Mouse (Mus musculus) embryonic facial prominence, embryonic 15.5 days (tissue): Measurements from ENCODE around the gene Hkdc1. TPM values are rescaled to one million over a fixed set of nuclear protein-coding genes. Genes with fewer than 3 reads are reported as not detected.

Experiments
- ATAC-seq: fragments of 200-750 bp; cut with Nextera tagmentation; 2 replicates; pipeline ENCODE4 v1.8.0; 2017; ENCODE audit warnings: low read depth, moderate TSS enrichment; ENCODE audit not compliant: insufficient number of reproducible peaks, low FRiP score, low TSS enrichment
- H3K27ac ChIP-seq: fragments of 300-500 bp; sonication (generic); replicated peaks from 2 replicates; pipeline ENCODE4 v1.5.1; 2015; ENCODE audit warnings: mild to moderate bottlenecking, inconsistent platforms
- H3K27me3 ChIP-seq: fragments of 300-500 bp; sonication (generic); 2 replicates; pipeline ENCODE4 v1.6.1; 2015; ENCODE audit warnings: inconsistent platforms
- H3K36me3 ChIP-seq: fragments of 300-500 bp; sonication (generic); 2 replicates; pipeline ENCODE4 v1.6.1; 2015; ENCODE audit warnings: mild to moderate bottlenecking, inconsistent platforms
- H3K4me1 ChIP-seq: fragments of 300-500 bp; sonication (generic); 2 replicates; pipeline ENCODE4 v1.6.1; 2015; ENCODE audit warnings: inconsistent platforms
- H3K4me2 ChIP-seq: fragments of 300-500 bp; sonication (generic); replicated peaks from 2 replicates; pipeline ENCODE4 v1.6.1; 2015; ENCODE audit warnings: mild to moderate bottlenecking, inconsistent platforms
- H3K4me3 ChIP-seq: fragments of 300-500 bp; sonication (generic); replicated peaks from 2 replicates; pipeline ENCODE4 v1.5.1; 2015; ENCODE audit warnings: mild to moderate bottlenecking, inconsistent platforms
- H3K9ac ChIP-seq: fragments of 300-500 bp; sonication (generic); 2 replicates; pipeline ENCODE4 v1.6.1; 2015; ENCODE audit warnings: inconsistent platforms
- H3K9me3 ChIP-seq: fragments of 300-500 bp; sonication (generic); replicated peaks from 2 replicates; pipeline ENCODE4 v1.6.1; 2016; ENCODE audit warnings: inconsistent platforms
- WGBS: fragments of 180-500 bp; shearing (Covaris S2); methylation state at CpG from one replicate; pipeline ENCODE4 v1.1.7; 2015; 5-methylcytosine and 5-hydroxymethylcytosine counted together
- polyA plus RNA-seq: library from polyadenylated mRNA; unstranded; fragments of >200 nt; fragmentation: Nextera tagmentation; extraction: Ambion mirVana; gene quantifications from 2 replicates; pipeline ENCODE4 v1.2.1, GENCODE M21; 2015

Gene Hkdc1
- polyA plus RNA-seq, 1 experiment from 2014 or later, result 0.59 TPM

- H3K4me3 ChIP-seq, result no peak overlapping the region
- ATAC-seq, result no peak
- H3K36me3 ChIP-seq, result no peaks in the 10 kb centered on the region
- H3K4me1 ChIP-seq, result no peaks in the 10 kb centered on the region
- H3K27me3 ChIP-seq, result no peaks in the 10 kb centered on the region
- H3K9ac ChIP-seq, result no peak overlapping the region
- no peak overlapping the region for H3K4me2 ChIP-seq
- no peak overlapping the region for H3K27ac ChIP-seq
- 90% methylated on average over 7 of the region's 7 CpGs for WGBS
- H3K9me3 ChIP-seq, result no peaks in the 10 kb centered on the region
Observed at GRCm38 (mm10) chr10:62358827-62359226, 63.5 kb downstream of the Hkdc1 start.

GRCm38 (mm10) chr10:62356105-62356730 lies 66.1 kb downstream of the Hkdc1 start:
- Histone ChIP-seq H3K4me1 (no peaks in the 10 kb centered on the region), H3K27me3 (no peaks in the 10 kb centered on the region), H3K36me3 (no peaks in the 10 kb centered on the region), H3K4me3 (no peak overlapping the region), H3K4me2 (no peak overlapping the region), H3K9ac (no peak overlapping the region), H3K9me3 (no peaks in the 10 kb centered on the region), H3K27ac (no peak overlapping the region)
- 58% methylated on average over 17 of the region's 17 CpGs for WGBS
- ATAC-seq, result no peak

GRCm38 (mm10) chr10:62345147-62345546 lies 77.1 kb downstream of the Hkdc1 start:
- Histone ChIP-seq H3K4me3 (no peak overlapping the region), H3K27me3 (no peaks in the 10 kb centered on the region), H3K36me3 (no peaks in the 10 kb centered on the region), H3K27ac (no peak overlapping the region), H3K9ac (no peak overlapping the region), H3K4me2 (no peak overlapping the region), H3K4me1 (peaks cover 6% of the 10 kb centered on the region), H3K9me3 (no peaks in the 10 kb centered on the region)
- no peak for ATAC-seq
- WGBS, result 82% methylated on average over 5 of the region's 5 CpGs

- WGBS, result 79% methylated on average over 9 of the region's 9 CpGs
- H3K9ac ChIP-seq, result no peak overlapping the region
- no peaks in the 10 kb centered on the region for H3K27me3 ChIP-seq
- H3K4me2 ChIP-seq, result no peak overlapping the region
- no peak overlapping the region for H3K27ac ChIP-seq
- ATAC-seq, result no peak
- no peaks in the 10 kb centered on the region for H3K9me3 ChIP-seq
- peaks cover 9% of the 10 kb centered on the region for H3K4me1 ChIP-seq
- H3K4me3 ChIP-seq, result no peak overlapping the region
- H3K36me3 ChIP-seq, result no peaks in the 10 kb centered on the region
Observed at GRCm38 (mm10) chr10:62344004-62344752, 78.1 kb downstream of the Hkdc1 start.

GRCm38 (mm10) chr10:62342512-62342911 lies 79.8 kb downstream of the Hkdc1 start:
- no peak overlapping the region for H3K4me3 ChIP-seq
- H3K4me2 ChIP-seq, result no peak overlapping the region
- H3K9me3 ChIP-seq, result no peaks in the 10 kb centered on the region
- no peak overlapping the region for H3K27ac ChIP-seq
- 87% methylated on average over 6 of the region's 6 CpGs for WGBS
- no peak overlapping the region for H3K9ac ChIP-seq
- peaks cover 21% of the 10 kb centered on the region for H3K4me1 ChIP-seq
- no peak for ATAC-seq
- no peaks in the 10 kb centered on the region for H3K27me3 ChIP-seq
- H3K36me3 ChIP-seq, result no peaks in the 10 kb centered on the region

- H3K9me3 ChIP-seq, result no peaks in the 10 kb centered on the region
- H3K27ac ChIP-seq, result no peak overlapping the region
- no peak overlapping the region for H3K4me2 ChIP-seq
- H3K4me3 ChIP-seq, result no peak overlapping the region
- peaks cover 26% of the 10 kb centered on the region for H3K4me1 ChIP-seq
- H3K9ac ChIP-seq, result no peak overlapping the region
- ATAC-seq, result no peak
- no peaks in the 10 kb centered on the region for H3K27me3 ChIP-seq
- 85% methylated on average over 4 of the region's 4 CpGs for WGBS
- no peaks in the 10 kb centered on the region for H3K36me3 ChIP-seq
Observed at GRCm38 (mm10) chr10:62341956-62342355, 80.3 kb downstream of the Hkdc1 start.

GRCm38 (mm10) chr10:62340991-62341390 lies 81.3 kb downstream of the Hkdc1 start:
- H3K4me3 ChIP-seq, result peak overlapping the region; percentile 70
- H3K9me3 ChIP-seq, result no peaks in the 10 kb centered on the region
- H3K27me3 ChIP-seq, result no peaks in the 10 kb centered on the region
- 20% methylated on average over 3 of the region's 3 CpGs for WGBS
- H3K9ac ChIP-seq, result peak overlapping the region; percentile 51; the same call in 1 of the 2 replicates
- H3K27ac ChIP-seq, result peak overlapping the region; percentile 93
- H3K4me1 ChIP-seq, result peaks cover 35% of the 10 kb centered on the region
- ATAC-seq, result no peak
- peak overlapping the region; percentile 76 for H3K4me2 ChIP-seq
- H3K36me3 ChIP-seq, result no peaks in the 10 kb centered on the region

GRCm38 (mm10) chr10:62340095-62340731 lies 82.1 kb downstream of the Hkdc1 start:
- WGBS, result under 1% methylated on average over 38 of the region's 38 CpGs

GRCm38 (mm10) chr10:62339211-62340094 lies 82.8 kb downstream of the Hkdc1 start:
- Histone ChIP-seq H3K9me3 (no peaks in the 10 kb centered on the region), H3K4me2 (peak overlapping the region; percentile 76), H3K27ac (peak overlapping the region; percentile 93), H3K4me3 (peak overlapping the region; percentile 70), H3K9ac (peak overlapping the region; percentile 51), H3K27me3 (no peaks in the 10 kb centered on the region), H3K36me3 (no peaks in the 10 kb centered on the region), H3K4me1 (peaks cover 44% of the 10 kb centered on the region)
- ATAC-seq, result peak; percentile 20; the same call in 1 of the 2 replicates
- WGBS, result 1% methylated on average over 45 of the region's 45 CpGs

More at GRCm38 (mm10) chr10:62340095-62340731, 82.1 kb downstream of the Hkdc1 start:
- Histone ChIP-seq H3K27ac (peak overlapping the region; percentile 93), H3K9me3 (no peaks in the 10 kb centered on the region), H3K4me1 (peaks cover 43% of the 10 kb centered on the region), H3K9ac (peak overlapping the region; percentile 51), H3K27me3 (no peaks in the 10 kb centered on the region), H3K36me3 (no peaks in the 10 kb centered on the region), H3K4me3 (peak overlapping the region; percentile 70), H3K4me2 (peak overlapping the region; percentile 76)
- ATAC-seq, result peak; percentile 98

- H3K27ac ChIP-seq, result 0 out of 2 replicates have a peak overlapping the region, but pooled peaks have one; percentile 93
- ATAC-seq, result no peak
- peak overlapping the region; percentile 70 for H3K4me3 ChIP-seq
- H3K36me3 ChIP-seq, result no peaks in the 10 kb centered on the region
- H3K9me3 ChIP-seq, result no peaks in the 10 kb centered on the region
- WGBS, result 34% methylated on average over 5 of the region's 5 CpGs
- peak overlapping the region; percentile 76 for H3K4me2 ChIP-seq
- H3K27me3 ChIP-seq, result no peaks in the 10 kb centered on the region
- no peak overlapping the region for H3K9ac ChIP-seq
- H3K4me1 ChIP-seq, result peaks cover 44% of the 10 kb centered on the region
Observed at GRCm38 (mm10) chr10:62338626-62339025, 83.7 kb downstream of the Hkdc1 start.
